Mouse (Mus musculus) hindbrain, embryonic 11.5 days (tissue): ENCODE data around the gene Bcr. TPM values are rescaled to one million over a fixed set of nuclear protein-coding genes. Genes with fewer than 3 reads are reported as not detected.

Experiments used
- ATAC-seq: fragments of 200-750 bp; cut with Nextera tagmentation; 2 replicates; pipeline ENCODE4 v1.8.0; 2017; ENCODE audit warnings: mild to moderate bottlenecking, moderate TSS enrichment, moderate library complexity; ENCODE audit not compliant: low FRiP score
- DNase-seq: peaks from one replicate; pipeline ENCODE4 v3.0.0-alpha.2; 2015; ENCODE audit warnings: low spot score
- H3K27ac ChIP-seq: fragments of 300-500 bp; sonication (generic); 2 replicates; pipeline ENCODE4 v1.5.1; 2014; ENCODE audit warnings: mild to moderate bottlenecking, low read depth, low read length
- H3K27me3 ChIP-seq: fragments of 300-500 bp; sonication (generic); 2 replicates; pipeline ENCODE4 v1.6.1; 2014; ENCODE audit warnings: mild to moderate bottlenecking, low read length, moderate library complexity, mixed read lengths; ENCODE audit not compliant: control insufficient read depth, insufficient read depth
- H3K36me3 ChIP-seq: fragments of 300-500 bp; sonication (generic); 2 replicates; pipeline ENCODE4 v1.6.1; 2014; ENCODE audit warnings: mild to moderate bottlenecking, low read length, moderate library complexity, mixed read lengths; ENCODE audit not compliant: control insufficient read depth, insufficient read depth
- H3K4me1 ChIP-seq: fragments of 300-500 bp; sonication (generic); replicated peaks from 2 replicates; pipeline ENCODE4 v1.6.1; 2014; ENCODE audit warnings: low read length, mixed read lengths; ENCODE audit not compliant: control insufficient read depth, insufficient read depth
- H3K4me2 ChIP-seq: fragments of 300-500 bp; sonication (generic); replicated peaks from 2 replicates; pipeline ENCODE4 v1.6.1; 2014; ENCODE audit warnings: mild to moderate bottlenecking, low read depth, low read length
- H3K4me3 ChIP-seq: fragments of 300-500 bp; sonication (generic); 2 replicates; pipeline ENCODE4 v1.5.1; 2014; ENCODE audit warnings: low read depth, low read length
- H3K9ac ChIP-seq: fragments of 300-500 bp; sonication (generic); 2 replicates; pipeline ENCODE4 v1.6.1; 2014; ENCODE audit warnings: low read depth, low read length
- H3K9me3 ChIP-seq: fragments of 300-500 bp; sonication (generic); 2 replicates; pipeline ENCODE4 v1.6.1; 2016; ENCODE audit warnings: low read length; ENCODE audit not compliant: control insufficient read depth
- WGBS: fragments of 180-500 bp; shearing (Covaris S2); extraction: QIAGEN DNeasy Blood & Tissue Kit; methylation state at CpG from one replicate; pipeline ENCODE4 v1.1.7; 2014; 5-methylcytosine and 5-hydroxymethylcytosine counted together
- polyA plus RNA-seq: library from polyadenylated mRNA; unstranded; fragments of >200 nt; fragmentation: Nextera tagmentation; extraction: Ambion mirVana; gene quantifications from 2 replicates; pipeline ENCODE4 v1.2.1, GENCODE M21; 2014

Bcr gene
- polyA plus RNA-seq, 1 experiment from 2014 or later = 15.2 TPM

- Histone ChIP-seq H3K4me3 (no peak overlapping the region), H3K27ac (no peak overlapping the region), H3K36me3 (peaks cover 8% of the 10 kb centered on the region; the same call in 1 of the 2 replicates), H3K4me2 (no peak overlapping the region), H3K27me3 (no peaks in the 10 kb centered on the region), H3K9me3 (no peaks in the 10 kb centered on the region), H3K9ac (no peak overlapping the region), H3K4me1 (no peaks in the 10 kb centered on the region)
- ATAC-seq (no peak), DNase-seq (no peak)
- 90% methylated on average over 5 of the region's 5 CpGs for WGBS
Measured at GRCm38 (mm10) chr10:75178911-75179310, 118.5 kb downstream of the Bcr start.

DNA sequence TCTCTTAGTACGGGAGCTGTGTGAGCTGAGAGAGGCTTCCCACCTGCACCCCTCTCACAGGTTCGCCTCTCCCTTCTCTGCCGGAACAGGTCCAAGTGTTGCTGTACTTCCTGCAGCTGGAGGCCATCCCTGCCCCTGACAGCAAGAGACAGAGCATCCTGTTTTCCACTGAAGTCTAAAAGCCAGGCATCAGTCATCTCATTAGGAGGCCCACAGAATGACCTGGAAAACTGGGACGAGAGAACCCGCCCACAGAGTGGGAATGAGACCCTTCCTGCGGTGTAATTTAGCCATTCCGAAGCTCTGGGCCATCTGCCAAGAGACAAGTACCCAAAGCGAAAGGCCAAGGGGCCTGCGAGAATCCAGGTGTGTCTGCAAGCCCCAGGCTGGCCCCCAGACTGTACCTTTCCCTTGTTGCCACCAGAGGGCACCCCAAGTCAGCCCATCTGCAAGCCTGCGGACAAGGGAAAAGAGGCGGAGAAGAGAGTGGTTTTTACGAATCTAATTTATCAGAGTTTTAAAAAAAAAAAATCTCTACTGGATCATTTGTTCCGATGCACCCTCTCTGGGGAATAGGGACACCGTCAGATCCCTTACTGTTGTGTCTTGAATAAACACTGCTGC is 121.9 kb downstream of the Bcr start:
- 58% methylated on average over 14 of the region's 14 CpGs for WGBS
- Histone ChIP-seq H3K9ac (no peak overlapping the region), H3K36me3 (peaks cover 8% of the 10 kb centered on the region; the same call in 1 of the 2 replicates), H3K4me3 (no peak overlapping the region), H3K4me1 (no peaks in the 10 kb centered on the region), H3K4me2 (no peak overlapping the region), H3K9me3 (no peaks in the 10 kb centered on the region), H3K27ac (no peak overlapping the region), H3K27me3 (no peaks in the 10 kb centered on the region)
- DNase-seq = peak; percentile 78
- ATAC-seq = peak; percentile 34; the same call in 1 of the 2 replicates

- H3K9ac ChIP-seq = no peak overlapping the region
- no peaks in the 10 kb centered on the region for H3K4me1 ChIP-seq
- H3K4me3 ChIP-seq = no peak overlapping the region
- DNase-seq (no peak), ATAC-seq (no peak)
- H3K27me3 ChIP-seq = no peaks in the 10 kb centered on the region
- no peak overlapping the region for H3K4me2 ChIP-seq
- no peaks in the 10 kb centered on the region for H3K9me3 ChIP-seq
- no peaks in the 10 kb centered on the region for H3K36me3 ChIP-seq
- WGBS = 85% methylated on average over 9 of the region's 9 CpGs
- no peak overlapping the region for H3K27ac ChIP-seq
Measured at GRCm38 (mm10) chr10:75184826-75185225, 124.4 kb downstream of the Bcr start.

DNA sequence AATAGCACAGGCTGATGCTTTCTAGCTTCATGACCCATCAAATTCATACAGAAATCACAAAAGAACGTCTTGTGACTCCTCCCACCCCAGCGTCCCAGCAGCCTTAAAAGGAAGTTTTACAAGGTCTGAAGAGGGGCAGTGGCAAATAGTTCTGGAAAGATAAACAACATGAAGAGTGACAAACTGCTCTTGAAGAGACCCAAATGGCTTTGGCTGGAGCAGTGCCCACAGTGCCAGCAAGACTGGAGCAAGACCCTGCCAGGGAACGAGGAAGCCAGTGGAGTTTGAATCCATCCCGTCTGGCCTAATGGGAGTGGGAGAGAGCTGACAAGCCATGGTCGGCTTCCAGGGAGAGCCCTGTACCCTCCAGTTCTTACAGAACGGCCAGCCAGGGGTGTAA is 126.2 kb downstream of the Bcr start:
- Histone ChIP-seq H3K4me2 (no peak overlapping the region), H3K27ac (no peak overlapping the region), H3K4me3 (no peak overlapping the region), H3K27me3 (no peaks in the 10 kb centered on the region), H3K9ac (no peak overlapping the region), H3K36me3 (no peaks in the 10 kb centered on the region), H3K4me1 (no peaks in the 10 kb centered on the region), H3K9me3 (no peaks in the 10 kb centered on the region)
- no peak for ATAC-seq
- DNase-seq = no peak
- WGBS = 61% methylated on average over 6 of the region's 6 CpGs

DNA sequence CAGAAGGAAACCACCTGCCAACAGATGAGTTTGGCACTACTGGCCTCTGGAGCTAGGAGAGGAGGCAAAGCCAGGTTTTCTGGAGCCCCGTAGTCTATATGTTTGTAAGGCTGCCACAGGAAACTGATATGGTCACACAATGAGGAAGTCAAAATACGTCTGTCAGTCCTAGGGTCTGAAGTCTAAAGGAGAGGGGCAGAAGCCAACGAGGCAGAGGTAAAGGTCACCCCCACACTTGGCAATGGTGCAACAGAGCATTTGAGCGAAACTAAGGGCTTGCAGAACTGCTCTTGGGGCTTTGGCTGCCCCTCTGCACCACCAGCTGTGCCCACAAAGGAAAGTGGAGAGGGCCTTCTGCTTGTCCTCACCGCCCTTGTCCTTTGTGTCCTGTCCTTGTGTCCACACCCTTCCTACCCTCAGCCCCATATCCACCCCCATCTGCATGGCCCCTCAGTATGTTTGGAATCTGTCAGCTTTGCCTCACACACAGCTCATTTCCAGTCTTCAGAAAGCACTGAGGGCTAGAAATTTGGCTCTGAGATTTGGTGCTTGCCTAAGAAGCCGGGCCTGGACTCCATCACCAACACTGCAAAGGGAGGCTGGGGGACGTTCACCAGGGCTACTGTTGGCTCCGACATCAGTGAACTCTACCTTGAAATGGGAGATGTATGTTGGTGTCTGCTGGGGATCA is 127.1 kb downstream of the Bcr start:
- no peaks in the 10 kb centered on the region for H3K4me1 ChIP-seq
- 80% methylated on average over 8 of the region's 8 CpGs for WGBS
- H3K36me3 ChIP-seq = no peaks in the 10 kb centered on the region
- no peaks in the 10 kb centered on the region for H3K9me3 ChIP-seq
- no peaks in the 10 kb centered on the region for H3K27me3 ChIP-seq
- H3K9ac ChIP-seq = no peak overlapping the region
- ATAC-seq (no peak), DNase-seq (no peak)
- H3K4me2 ChIP-seq = no peak overlapping the region
- no peak overlapping the region for H3K27ac ChIP-seq
- no peak overlapping the region for H3K4me3 ChIP-seq

DNA sequence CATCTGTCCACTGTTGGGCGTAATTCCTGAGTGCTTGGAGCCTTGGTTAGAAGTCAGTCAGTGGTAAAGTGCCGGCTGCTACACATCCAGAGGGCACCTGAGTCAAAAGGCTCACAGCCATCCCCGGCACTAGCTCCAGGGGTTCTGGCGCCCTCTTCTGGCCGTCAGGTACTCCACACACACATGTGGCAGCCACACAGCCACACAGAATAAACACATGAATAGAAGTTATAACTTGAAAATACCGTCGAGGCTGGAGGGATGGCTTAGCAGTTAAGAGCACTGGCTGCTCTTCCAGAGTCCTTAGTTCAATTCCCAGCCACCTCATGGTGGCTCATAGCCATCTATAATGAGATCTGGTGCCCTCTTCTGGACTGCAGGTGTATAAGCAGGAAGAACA is 131.3 kb downstream of the Bcr start:
- DNase-seq (no peak), ATAC-seq (no peak)
- Histone ChIP-seq H3K27ac (no peak overlapping the region), H3K36me3 (no peaks in the 10 kb centered on the region), H3K9me3 (no peaks in the 10 kb centered on the region), H3K27me3 (no peaks in the 10 kb centered on the region), H3K4me3 (no peak overlapping the region), H3K9ac (no peak overlapping the region), H3K4me2 (no peak overlapping the region), H3K4me1 (no peaks in the 10 kb centered on the region)
- WGBS = 51% methylated on average over 7 of the region's 7 CpGs

DNA sequence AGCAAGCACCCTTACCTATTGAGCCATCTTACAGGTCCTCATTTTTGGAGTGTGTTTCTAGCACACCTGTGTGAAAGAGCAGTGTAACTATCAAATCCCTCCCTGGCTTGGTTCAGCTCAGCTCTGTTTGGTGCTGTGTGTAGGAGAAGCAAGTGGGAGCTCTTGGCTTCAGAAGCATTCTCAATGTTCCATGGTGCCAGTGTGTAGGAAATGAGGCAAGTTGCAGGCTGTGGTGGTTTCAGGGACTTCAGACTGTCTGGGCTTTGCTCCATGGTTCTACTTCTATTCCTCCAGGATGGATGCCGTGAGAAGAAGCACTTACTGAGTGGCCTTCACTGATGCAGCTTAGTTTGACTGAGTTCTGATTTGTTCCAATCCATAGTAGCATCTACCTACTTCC is 137.4 kb downstream of the Bcr start:
- Histone ChIP-seq H3K36me3 (no peaks in the 10 kb centered on the region), H3K4me3 (no peak overlapping the region), H3K9ac (no peak overlapping the region), H3K4me1 (no peaks in the 10 kb centered on the region), H3K27me3 (no peaks in the 10 kb centered on the region), H3K9me3 (no peaks in the 10 kb centered on the region), H3K27ac (no peak overlapping the region), H3K4me2 (no peak overlapping the region)
- no peak for DNase-seq
- ATAC-seq = no peak
- WGBS = 100% methylated on average over 1 of the region's 1 CpGs

DNA sequence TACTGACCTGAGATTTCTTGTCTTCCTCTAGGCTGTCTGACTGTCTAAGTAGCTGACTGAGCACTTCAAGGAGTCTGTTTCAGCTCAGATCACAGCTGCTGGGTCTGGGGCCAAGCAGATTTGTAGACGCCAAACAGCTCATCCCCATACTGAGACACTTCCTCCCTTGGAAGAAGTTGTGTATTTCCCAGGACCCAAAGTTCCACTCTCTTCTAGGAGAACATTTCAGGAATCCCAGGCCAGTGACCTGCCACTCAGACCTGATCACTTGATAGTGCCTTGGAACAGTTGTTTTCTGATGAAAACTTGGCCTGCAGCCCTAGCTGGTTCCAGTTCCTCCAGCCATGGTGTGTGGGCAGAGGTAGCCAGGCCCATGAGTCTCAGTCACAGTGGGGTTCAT is 140.3 kb downstream of the Bcr start:
- no peaks in the 10 kb centered on the region for H3K36me3 ChIP-seq
- no peak for DNase-seq
- no peaks in the 10 kb centered on the region for H3K27me3 ChIP-seq
- 81% methylated on average over 1 of the region's 1 CpGs for WGBS
- no peak overlapping the region for H3K27ac ChIP-seq
- no peak for ATAC-seq
- no peak overlapping the region for H3K4me2 ChIP-seq
- no peaks in the 10 kb centered on the region for H3K9me3 ChIP-seq
- no peak overlapping the region for H3K9ac ChIP-seq
- H3K4me1 ChIP-seq = no peaks in the 10 kb centered on the region
- no peak overlapping the region for H3K4me3 ChIP-seq

DNA sequence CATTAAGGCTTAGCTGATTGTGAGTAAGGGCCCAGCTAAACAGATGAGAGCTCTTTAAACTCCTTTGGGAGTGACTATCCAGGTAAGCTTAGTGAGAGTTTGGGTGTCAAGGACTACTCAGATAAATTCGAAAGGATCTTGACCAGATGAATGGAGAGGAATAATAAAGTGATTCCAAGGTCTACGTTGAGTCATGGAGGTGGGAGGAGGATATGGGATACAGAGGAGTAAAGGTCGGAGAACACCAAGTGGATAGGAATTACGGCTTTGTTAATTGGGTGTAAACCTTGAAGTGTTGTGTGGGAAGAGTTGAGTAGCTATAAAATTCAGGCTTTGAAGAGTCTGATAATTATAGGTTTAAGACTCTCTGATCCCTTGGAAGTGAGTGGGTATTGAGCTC is 145.8 kb downstream of the Bcr start:
- WGBS = 84% methylated on average over 4 of the region's 4 CpGs
- H3K9ac ChIP-seq = no peak overlapping the region

More for the DNA sequence above, 145.8 kb downstream of the Bcr start:
- Histone ChIP-seq H3K4me1 (no peaks in the 10 kb centered on the region), H3K4me3 (no peak overlapping the region), H3K4me2 (no peak overlapping the region), H3K9me3 (no peaks in the 10 kb centered on the region), H3K27me3 (no peaks in the 10 kb centered on the region), H3K36me3 (no peaks in the 10 kb centered on the region), H3K27ac (no peak overlapping the region)
- ATAC-seq = no peak
- DNase-seq = no peak
